Mouse (Mus musculus) G1E (cell line): ENCODE data around the gene Prcd. TPM values are rescaled to one million over a fixed set of nuclear protein-coding genes. Genes with fewer than 3 reads are reported as not detected.
"Not testable (repeated sequence)": the region's sequence is repeated elsewhere in the genome, so short reads cannot be mapped to it uniquely, and the experiment has no call there.

ENCODE experiments used
- ATAC-seq: 2 replicates; pipeline ENCODE4 v1.8.0; 2016; ENCODE audit warnings: mild to moderate bottlenecking; ENCODE audit not compliant: insufficient number of reproducible peaks, poor library complexity, low FRiP score, severe bottlenecking; ENCODE audit errors: extremely low read depth
- DNase-seq: peaks from one replicate; pipeline ENCODE4 v3.0.0; 2012; ENCODE audit warnings: low spot score
- H3K27me3 ChIP-seq: 2 replicates; pipeline ENCODE4 v1.6.1; 2012; ENCODE audit warnings: mild to moderate bottlenecking, low read length, inconsistent platforms; ENCODE audit not compliant: insufficient read depth
- H3K36me3 ChIP-seq: replicated peaks from 2 replicates; pipeline ENCODE3; 2012; ENCODE audit warnings: mild to moderate bottlenecking, inconsistent platforms
- H3K4me1 ChIP-seq: 2 replicates; pipeline ENCODE4 v1.6.1; 2012; ENCODE audit warnings: low read depth, low read length, inconsistent platforms, mixed read lengths; ENCODE audit not compliant: insufficient read depth
- H3K4me3 ChIP-seq: 2 replicates; pipeline ENCODE4 v1.5.1; 2012; ENCODE audit warnings: low read depth, mild to moderate bottlenecking, inconsistent platforms, low read length, moderate library complexity, mixed read lengths
- H3K9me3 ChIP-seq: replicated peaks from 2 replicates; pipeline ENCODE4 v1.6.1; 2012; ENCODE audit warnings: inconsistent platforms
- CTCF ChIP-seq: IDR thresholded peaks from 2 replicates; pipeline ENCODE4 v1.5.1; 2012; ENCODE audit warnings: low read depth, low read length, inconsistent platforms, mixed read lengths
- GATA1 ChIP-seq: IDR thresholded peaks from 2 replicates; pipeline ENCODE4 v1.6.1; 2012; ENCODE audit warnings: borderline replicate concordance, low read length, inconsistent platforms, mixed read lengths
- GATA2 ChIP-seq: IDR thresholded peaks from 2 replicates; pipeline ENCODE4 v1.6.1; 2012; ENCODE audit warnings: low read depth, low read length, inconsistent platforms, borderline replicate concordance
- POLR2AphosphoS5 ChIP-seq: IDR thresholded peaks from 2 replicates; pipeline ENCODE4 v1.6.1; 2012; ENCODE audit warnings: low read depth, low read length, inconsistent platforms; ENCODE audit not compliant: insufficient replicate concordance
- TAL1 ChIP-seq: conservative IDR thresholded peaks from 2 replicates; pipeline ENCODE4 v1.6.1; 2012; ENCODE audit warnings: low read depth, low read length, inconsistent platforms, mixed read lengths
- polyA plus RNA-seq: library from polyadenylated mRNA; stranded (reverse); fragments of >175 nt; gene quantifications from 2 replicates; pipeline ENCODE4 v1.2.3, GENCODE M21; 2012
- total RNA-seq, 2 experiments: library from RNA; stranded (forward) in 1 of 2; stranded (reverse) in 1 of 2; fragments of 200-1000 nt in 1 of 2; fragments of >200 nt in 1 of 2; fragmentation: Nextera tagmentation in 1 of 2; gene quantifications; 2 replicates each; pipeline ENCODE4 v1.2.3; 2014 to 2017

The Prcd gene
- total RNA-seq (2014; fragmentation: Nextera tagmentation) (2.6 and 4.3 TPM in 2 replicates), total RNA-seq (2017) (3.2 and 3.7 TPM in 2 replicates), polyA plus RNA-seq (1.5 and 1.9 TPM in 2 replicates)

- Histone ChIP-seq H3K4me3 (peak within 1 kb of the TSS; percentile 23; the same call in 1 of the 2 replicates), H3K36me3 (no peaks in the 10 kb centered on the region), H3K27me3 (peaks cover 54% of the 10 kb centered on the region), H3K9me3 (peaks cover 4% of the 10 kb centered on the region; the same call in 1 of the 2 replicates), H3K4me1 (peaks cover 53% of the 10 kb centered on the region)
- ATAC-seq (no peak), DNase-seq (no peak)
- no peak for TF ChIP-seq TAL1
- TF ChIP-seq GATA2 = no peak
- TF ChIP-seq CTCF = no peak
- no peak for TF ChIP-seq GATA1
- TF ChIP-seq POLR2AphosphoS5 = no peak
Measured at GRCm38 (mm10) chr11:116653234-116653633, at the start of gene Prcd. TSS of gene Prcd (plus strand) at chr11:116653534.

DNA sequence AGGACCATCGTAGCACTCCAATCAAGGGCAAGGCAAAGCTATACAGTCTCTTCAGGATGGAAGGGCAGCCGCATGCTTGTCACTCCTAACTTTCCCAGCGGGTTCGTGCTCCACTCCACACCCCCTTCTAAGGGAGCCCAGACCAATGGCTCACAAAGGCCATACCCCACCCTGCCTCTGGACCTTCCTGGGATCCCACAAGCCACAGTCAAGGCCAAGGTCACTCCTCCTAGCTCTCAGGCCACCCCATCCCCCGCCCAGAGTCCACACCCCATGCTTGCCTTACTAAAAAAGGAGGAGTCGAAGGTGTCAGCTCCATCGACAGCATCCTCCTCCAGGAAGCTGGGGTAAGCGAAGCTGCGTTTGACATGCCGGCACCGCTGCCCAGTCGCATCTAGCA, 49.2 kb upstream of the Prcd start:
- peaks cover 8% of the 10 kb centered on the region for H3K27me3 ChIP-seq
- H3K36me3 ChIP-seq = peaks cover 59% of the 10 kb centered on the region
- ATAC-seq (no peak), DNase-seq (no peak)
- H3K4me1 ChIP-seq = peaks cover 2% of the 10 kb centered on the region; the same call in 1 of the 2 replicates
- TF ChIP-seq TAL1 (no peak), GATA2 (no peak)
- H3K4me3 ChIP-seq = no peak overlapping the region
- H3K9me3 ChIP-seq = no peaks in the 10 kb centered on the region

DNA sequence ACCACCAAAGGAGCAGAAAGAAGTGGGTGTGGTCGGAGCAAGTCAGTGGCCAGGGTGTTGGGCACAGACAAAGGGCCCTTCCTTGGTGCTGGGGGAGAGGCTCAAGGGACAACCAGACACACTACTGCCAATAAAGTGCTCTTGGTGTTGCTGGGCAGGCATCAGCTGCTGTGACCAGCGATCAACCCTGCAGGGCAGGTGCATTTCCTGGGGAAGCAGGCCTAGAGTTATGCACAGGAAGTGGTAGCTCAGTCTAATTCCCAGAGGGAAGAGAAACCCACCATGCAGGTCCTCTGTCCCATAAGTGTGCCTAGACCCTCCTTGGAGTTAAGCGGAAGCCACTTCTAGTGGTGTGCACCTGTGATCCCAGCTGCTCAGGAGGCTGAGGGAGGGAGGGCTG, 45.6 kb upstream of the Prcd start:
- TF ChIP-seq GATA1 (no peak), POLR2AphosphoS5 (no peak), TAL1 (no peak), GATA2 (no peak), CTCF (no peak)
- Histone ChIP-seq H3K27me3 (peaks cover 3% of the 10 kb centered on the region), H3K4me1 (peaks cover 6% of the 10 kb centered on the region), H3K9me3 (no peaks in the 10 kb centered on the region), H3K36me3 (peaks cover 47% of the 10 kb centered on the region), H3K4me3 (no peak overlapping the region)
- ATAC-seq (no peak), DNase-seq (no peak)

DNA sequence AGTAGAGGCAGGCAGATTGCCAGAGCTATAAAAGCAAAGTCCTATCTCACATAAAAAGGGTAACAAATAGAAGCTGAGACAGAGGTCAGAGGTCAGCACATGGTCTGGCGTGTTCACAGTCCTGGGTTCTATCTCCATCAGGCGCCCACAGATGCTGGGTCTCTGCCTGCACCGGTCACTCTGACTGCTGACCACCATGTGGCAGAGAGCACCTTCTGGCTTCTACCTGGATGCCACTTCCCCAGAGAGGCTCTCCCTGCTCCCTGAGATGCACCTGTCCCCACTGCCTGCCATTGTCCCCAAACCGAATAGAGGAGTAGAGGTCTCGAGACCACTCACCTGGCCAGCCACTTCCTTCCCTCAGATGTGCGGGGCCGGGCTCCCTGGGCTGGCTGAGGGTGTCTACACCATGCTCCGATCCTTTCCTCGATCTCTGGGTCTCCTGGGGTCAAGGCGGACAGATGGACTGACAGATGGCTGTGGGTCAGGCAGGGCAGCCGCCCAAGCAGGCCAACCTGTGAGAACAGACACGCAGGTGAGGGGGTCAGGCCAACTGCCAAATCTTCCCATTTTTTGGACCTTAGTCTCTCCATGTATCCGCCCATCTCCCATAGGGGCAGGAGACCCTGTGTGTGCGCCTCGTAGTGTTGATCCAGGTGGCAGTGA, 43.2 kb upstream of the Prcd start:
- peaks cover 28% of the 10 kb centered on the region for H3K36me3 ChIP-seq
- H3K4me1 ChIP-seq = peaks cover 17% of the 10 kb centered on the region
- H3K4me3 ChIP-seq = no peak overlapping the region
- H3K9me3 ChIP-seq = no peaks in the 10 kb centered on the region
- ATAC-seq (no peak), DNase-seq (no peak)
- H3K27me3 ChIP-seq = peaks cover 3% of the 10 kb centered on the region
- TF ChIP-seq GATA2 (no peak), TAL1 (no peak), POLR2AphosphoS5 (no peak)

GRCm38 (mm10) chr11:116611168-116611567, 42.2 kb upstream of the Prcd start:
- H3K36me3 ChIP-seq = peaks cover 18% of the 10 kb centered on the region
- not testable (repeated sequence) for H3K4me3 ChIP-seq, H3K9me3 ChIP-seq, DNase-seq, ATAC-seq, H3K27me3 ChIP-seq
- H3K4me1 ChIP-seq = peaks cover 28% of the 10 kb centered on the region

GRCm38 (mm10) chr11:116611883-116612282, 41.5 kb upstream of the Prcd start:
- TF ChIP-seq GATA2 = no peak
- no peak for TF ChIP-seq POLR2AphosphoS5
- no peak for TF ChIP-seq GATA1
- no peak for TF ChIP-seq CTCF
- TF ChIP-seq TAL1 = no peak
- ATAC-seq (no peak), DNase-seq (no peak)
- Histone ChIP-seq H3K4me1 (peaks cover 35% of the 10 kb centered on the region), H3K9me3 (no peaks in the 10 kb centered on the region), H3K4me3 (no peak overlapping the region), H3K36me3 (peaks cover 15% of the 10 kb centered on the region), H3K27me3 (peaks cover 3% of the 10 kb centered on the region)

DNA sequence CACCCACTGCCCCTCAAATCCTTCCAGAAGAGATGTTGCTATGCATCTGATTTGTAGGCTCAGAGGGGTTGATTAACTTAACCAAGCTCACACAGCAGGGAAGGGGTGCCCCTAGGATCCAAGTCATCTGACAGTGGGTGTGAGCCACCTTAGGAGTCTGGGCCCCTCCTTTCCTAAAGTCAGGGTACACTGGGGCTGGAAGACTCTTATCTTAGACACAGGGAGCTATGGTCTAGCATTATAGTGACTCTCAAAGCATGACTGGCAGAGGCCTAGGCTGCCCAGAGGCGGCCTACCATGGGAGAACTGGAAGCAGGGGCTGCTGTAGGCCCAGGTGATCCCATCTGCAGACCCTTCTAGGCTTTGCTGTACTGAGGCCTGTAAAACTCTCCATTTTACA, 40.8 kb upstream of the Prcd start:
- ATAC-seq (no peak), DNase-seq (no peak)
- no peak for TF ChIP-seq TAL1
- no peak for TF ChIP-seq GATA1
- no peak for TF ChIP-seq CTCF
- no peak for TF ChIP-seq POLR2AphosphoS5
- TF ChIP-seq GATA2 = no peak
- Histone ChIP-seq H3K4me3 (no peak overlapping the region), H3K9me3 (no peaks in the 10 kb centered on the region), H3K27me3 (peaks cover 3% of the 10 kb centered on the region), H3K4me1 (peaks cover 40% of the 10 kb centered on the region), H3K36me3 (peaks cover 11% of the 10 kb centered on the region)
